Mouse (Mus musculus) heart, postnatal 0 days (tissue): ENCODE results near the gene Fstl1. TPM values are rescaled to one million over a fixed set of nuclear protein-coding genes. Genes with fewer than 3 reads are reported as not detected.

ENCODE experiments used
- ATAC-seq: fragments of 200-750 bp; cut with Nextera tagmentation; 2 replicates; pipeline ENCODE4 v1.8.0; 2017; ENCODE audit warnings: low read depth, moderate number of reproducible peaks, moderate library complexity; ENCODE audit not compliant: insufficient read depth
- DNase-seq: peaks from one replicate; pipeline ENCODE4 v3.0.0-alpha.2; 2016; ENCODE audit warnings: low spot score
- H3K27ac ChIP-seq: fragments of 300-500 bp; sonication (generic); 2 replicates; pipeline ENCODE4 v1.5.1; 2014; ENCODE audit warnings: low read depth, mild to moderate bottlenecking
- H3K27me3 ChIP-seq: fragments of 300-500 bp; sonication (generic); 2 replicates; pipeline ENCODE4 v1.6.1; 2014; ENCODE audit warnings: low read length, mixed read lengths; ENCODE audit not compliant: control insufficient read depth, insufficient read depth
- H3K36me3 ChIP-seq: fragments of 300-500 bp; sonication (generic); replicated peaks from 2 replicates; pipeline ENCODE4 v1.6.1; 2014; ENCODE audit warnings: low read length, mixed read lengths; ENCODE audit not compliant: control insufficient read depth, insufficient read depth
- H3K4me1 ChIP-seq: fragments of 300-500 bp; sonication (generic); 2 replicates; pipeline ENCODE4 v1.6.1; 2014; ENCODE audit warnings: antibody characterized with exemption; ENCODE audit not compliant: control insufficient read depth, insufficient read depth
- H3K4me2 ChIP-seq: fragments of 300-500 bp; sonication (generic); 2 replicates; pipeline ENCODE4 v1.6.1; 2014; ENCODE audit warnings: low read depth, mild to moderate bottlenecking, low read length, moderate library complexity
- H3K4me3 ChIP-seq: fragments of 300-500 bp; sonication (generic); 2 replicates; pipeline ENCODE4 v1.5.1; 2014; ENCODE audit warnings: low read depth, low read length
- H3K9ac ChIP-seq: fragments of 300-500 bp; sonication (generic); replicated peaks from 2 replicates; pipeline ENCODE4 v1.6.1; 2014; ENCODE audit warnings: low read depth, low read length, mixed read lengths
- H3K9me3 ChIP-seq: fragments of 300-500 bp; sonication (generic); replicated peaks from 2 replicates; pipeline ENCODE4 v1.6.1; 2016; ENCODE audit warnings: low read length; ENCODE audit not compliant: control insufficient read depth
- CTCF ChIP-seq: IDR thresholded peaks from 2 replicates; pipeline ENCODE4 v1.5.1; 2016; ENCODE audit warnings: antibody characterized with exemption, control low read depth, low read depth
- EP300 ChIP-seq: IDR thresholded peaks from 2 replicates; pipeline ENCODE4 v1.6.1; 2016; ENCODE audit warnings: antibody characterized with exemption, low read depth
- WGBS: fragments of 180-500 bp; shearing (Covaris S2); extraction: QIAGEN DNeasy Blood & Tissue Kit; methylation state at CpG from one replicate; pipeline ENCODE4 v1.1.7; 2014; 5-methylcytosine and 5-hydroxymethylcytosine counted together
- polyA plus RNA-seq: library from polyadenylated mRNA; unstranded; fragments of >200 nt; fragmentation: Nextera tagmentation; extraction: Ambion mirVana; gene quantifications from 2 replicates; pipeline ENCODE4 v1.2.1, GENCODE M21; 2015
- total RNA-seq: library from RNA; depleted of rRNA; stranded (reverse); fragments of >200 nt; gene quantifications from 2 replicates; pipeline ENCODE4 v1.2.3, GENCODE M21; 2014; ENCODE audit warnings: low replicate concordance; rRNA removed

The Fstl1 gene
- total and polyA plus RNA-seq, 2 experiments from 2014 or later: 272 to 316 TPM

DNA sequence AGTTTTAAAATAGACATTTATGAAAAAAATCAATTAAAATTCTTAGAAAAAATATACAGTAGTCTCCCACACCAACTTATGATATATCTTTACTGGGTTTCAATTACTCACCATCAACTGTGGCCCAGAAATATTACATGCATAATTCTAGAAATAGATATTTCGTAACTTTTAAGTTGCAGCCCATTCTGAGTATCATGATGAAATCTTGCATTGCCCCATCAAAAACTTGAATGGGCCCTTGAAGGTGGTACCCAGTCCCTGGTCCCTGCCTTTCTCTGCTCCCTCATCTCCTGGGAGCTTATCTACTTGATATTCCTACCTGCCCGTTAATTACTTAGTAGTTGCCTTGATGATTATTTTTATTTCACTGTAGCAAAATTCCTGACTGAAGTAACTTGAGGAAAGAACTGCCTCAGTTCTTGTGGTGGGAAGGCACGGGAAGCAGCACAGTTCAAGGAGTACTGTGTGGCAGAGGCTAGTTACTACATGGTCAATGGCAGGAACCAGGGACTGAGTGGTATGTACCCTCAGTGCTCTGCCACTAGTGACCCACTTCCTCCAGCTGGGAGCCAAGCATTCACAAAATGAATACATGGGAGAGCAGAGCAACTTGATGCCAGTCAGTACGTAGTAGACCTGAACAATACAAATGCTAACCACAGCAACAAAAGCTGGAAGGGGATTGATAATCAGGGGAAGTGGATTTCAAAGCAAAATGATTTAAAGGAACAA, 98.0 kb downstream of the Fstl1 start:
- Histone ChIP-seq H3K4me2 (no peak overlapping the region), H3K27ac (no peak overlapping the region), H3K9ac (no peak overlapping the region), H3K27me3 (no peaks in the 10 kb centered on the region), H3K4me3 (no peak overlapping the region), H3K4me1 (peaks cover 30% of the 10 kb centered on the region), H3K9me3 (no peaks in the 10 kb centered on the region), H3K36me3 (peaks cover 21% of the 10 kb centered on the region)
- DNase-seq: no peak
- ATAC-seq: no peak
- TF ChIP-seq CTCF (no peak), EP300 (no peak)
- WGBS: 68% methylated on average over 4 of the region's 4 CpGs

DNA sequence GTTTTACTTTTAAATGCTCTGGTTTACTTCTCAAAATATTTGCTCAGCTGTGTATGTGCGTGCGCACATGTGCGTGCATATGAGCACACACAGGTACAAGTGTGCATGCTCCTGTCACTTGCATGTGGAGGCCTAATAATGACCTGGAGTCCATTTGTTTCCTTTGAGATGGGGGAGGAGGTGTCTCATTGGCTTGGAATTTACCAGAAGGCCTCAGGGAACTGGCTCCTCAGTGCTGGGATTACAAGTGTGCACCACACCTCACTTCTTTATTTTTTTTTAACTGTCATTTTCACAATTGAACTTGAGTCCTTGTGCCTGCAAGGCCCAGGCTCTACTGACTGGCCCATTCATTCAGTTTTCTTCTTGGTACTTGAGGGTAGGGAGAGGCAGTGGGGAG, 100.7 kb downstream of the Fstl1 start:
- Histone ChIP-seq H3K9me3 (no peaks in the 10 kb centered on the region), H3K27me3 (no peaks in the 10 kb centered on the region), H3K4me2 (no peak overlapping the region), H3K4me3 (no peak overlapping the region), H3K9ac (no peak overlapping the region), H3K4me1 (peaks cover 11% of the 10 kb centered on the region), H3K27ac (no peak overlapping the region), H3K36me3 (peaks cover 43% of the 10 kb centered on the region)
- DNase-seq: no peak
- 98% methylated on average over 3 of the region's 3 CpGs for WGBS
- no peak for ATAC-seq
- TF ChIP-seq EP300 (no peak), CTCF (no peak)

DNA sequence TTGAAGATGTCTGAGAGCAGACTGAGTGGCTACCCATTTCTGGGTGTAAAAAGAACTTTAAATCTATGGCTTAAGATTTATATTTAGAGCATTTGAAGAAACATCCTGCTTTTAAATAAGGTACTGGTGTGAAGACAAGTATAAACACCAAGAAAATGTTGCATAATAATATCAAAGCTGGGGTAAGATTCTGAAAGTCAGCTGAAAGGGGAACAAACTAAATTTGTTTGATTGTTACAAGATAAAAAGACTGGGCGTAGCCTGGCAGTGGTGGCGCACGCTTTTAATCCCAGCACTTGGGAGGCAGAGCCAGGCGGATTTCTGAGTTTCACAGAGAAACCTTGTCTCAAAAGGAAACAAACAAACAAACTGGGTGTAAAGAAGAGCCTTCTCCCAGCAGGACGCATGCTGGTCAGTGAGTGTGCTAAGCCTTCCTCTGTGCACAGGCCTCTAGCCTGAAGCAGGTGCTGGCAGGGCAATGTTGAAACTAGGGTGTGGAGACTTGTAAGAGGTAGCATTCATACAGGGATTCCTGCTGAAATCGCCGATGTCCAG, 102.4 kb downstream of the Fstl1 start:
- H3K36me3 ChIP-seq: peaks cover 58% of the 10 kb centered on the region
- WGBS: 87% methylated on average over 7 of the region's 7 CpGs
- no peak overlapping the region for H3K4me3 ChIP-seq
- H3K9me3 ChIP-seq: no peaks in the 10 kb centered on the region
- peaks cover 8% of the 10 kb centered on the region for H3K4me1 ChIP-seq
- H3K4me2 ChIP-seq: no peak overlapping the region
- TF ChIP-seq EP300: no peak
- TF ChIP-seq CTCF: no peak
- DNase-seq (no peak), ATAC-seq (no peak)
- H3K27me3 ChIP-seq: no peaks in the 10 kb centered on the region
- H3K27ac ChIP-seq: no peak overlapping the region
- H3K9ac ChIP-seq: no peak overlapping the region

DNA sequence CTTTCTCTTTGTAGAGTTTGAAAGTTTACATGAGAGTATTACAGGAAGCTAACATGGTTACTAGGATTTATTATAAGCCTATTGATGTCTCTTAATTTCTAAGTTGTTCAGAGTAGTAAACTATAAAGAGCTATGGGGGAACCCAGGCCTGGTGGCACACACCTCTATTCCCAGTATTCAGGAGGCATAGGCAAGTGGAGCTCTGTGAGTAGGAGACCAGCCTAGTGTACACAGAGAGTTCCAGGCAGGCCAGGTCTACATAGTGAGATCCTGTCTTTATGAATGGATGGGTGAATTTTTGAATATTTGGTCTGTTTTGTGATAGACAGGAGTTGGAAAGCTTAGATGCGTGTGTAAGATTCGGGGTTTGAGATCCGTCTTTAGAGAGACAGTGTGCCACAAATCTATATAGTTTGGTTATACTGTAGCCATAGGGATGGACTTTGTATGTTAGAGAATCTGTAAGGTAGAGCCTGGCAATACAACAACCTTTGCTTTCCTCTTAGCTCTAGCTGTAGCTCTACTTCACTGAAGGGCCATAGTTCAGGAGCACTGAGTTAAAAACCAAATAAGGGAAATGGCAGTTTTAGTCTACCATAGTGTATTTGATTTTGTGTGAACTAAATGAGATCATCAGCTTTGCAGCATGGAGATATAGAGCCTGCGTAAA, 103.2 kb downstream of the Fstl1 start:
- H3K4me3 ChIP-seq: no peak overlapping the region
- H3K9ac ChIP-seq: no peak overlapping the region
- H3K27me3 ChIP-seq: no peaks in the 10 kb centered on the region
- WGBS: 95% methylated on average over 4 of the region's 4 CpGs
- no peak overlapping the region for H3K4me2 ChIP-seq
- no peaks in the 10 kb centered on the region for H3K9me3 ChIP-seq
- TF ChIP-seq EP300 (no peak), CTCF (no peak)
- no peak for DNase-seq
- ATAC-seq: no peak
- no peak overlapping the region for H3K27ac ChIP-seq
- H3K36me3 ChIP-seq: peaks cover 58% of the 10 kb centered on the region
- H3K4me1 ChIP-seq: peaks cover 4% of the 10 kb centered on the region

DNA sequence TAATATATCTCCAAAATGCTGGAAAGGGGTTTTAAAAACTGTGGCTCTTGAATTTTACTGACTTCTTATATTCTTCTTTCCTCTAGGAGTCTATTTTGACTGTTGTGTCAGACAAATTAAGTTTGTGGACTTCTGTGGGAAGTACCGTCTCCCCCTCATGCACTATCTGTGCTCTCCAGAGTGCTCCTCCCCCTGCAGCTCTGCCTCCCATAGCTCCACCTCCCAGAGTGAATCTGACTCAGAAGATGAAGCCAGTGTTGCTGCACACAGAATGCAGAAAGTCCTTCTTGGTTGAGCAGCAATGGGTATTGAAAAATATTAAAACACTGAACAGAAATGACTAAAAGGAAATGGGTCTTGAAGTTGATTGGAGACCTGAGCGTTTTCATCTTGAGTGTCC, 104.5 kb downstream of the Fstl1 start:
- H3K9me3 ChIP-seq: no peaks in the 10 kb centered on the region
- H3K4me2 ChIP-seq: no peak overlapping the region
- DNase-seq (no peak), ATAC-seq (no peak; the same call in 1 of the 2 replicates)
- H3K27ac ChIP-seq: no peak overlapping the region
- H3K9ac ChIP-seq: no peak overlapping the region; the same call in 1 of the 2 replicates
- H3K4me3 ChIP-seq: no peak overlapping the region
- peaks cover 58% of the 10 kb centered on the region for H3K36me3 ChIP-seq
- 53% methylated on average over 2 of the region's 2 CpGs for WGBS
- H3K4me1 ChIP-seq: no peaks in the 10 kb centered on the region
- TF ChIP-seq EP300: no peak
- no peak for TF ChIP-seq CTCF
- no peaks in the 10 kb centered on the region for H3K27me3 ChIP-seq

Other genes starting within 250 kb of the Fstl1 start
- gene Gtf2e1, start 237.1 kb upstream of the Fstl1 start, total RNA-seq: 8.5 and 9.0 TPM in 2 replicates
- gene Gtf2e1, start 237.1 kb upstream of the Fstl1 start, polyA plus RNA-seq: 11.4 and 12.1 TPM in 2 replicates
- gene Rabl3, start 237.0 kb upstream of the Fstl1 start, total RNA-seq: 4.8 and 4.9 TPM in 2 replicates
- 17.5 and 18.5 TPM in 2 replicates for gene Rabl3, start 237.0 kb upstream of the Fstl1 start, polyA plus RNA-seq
- not detected in 2 replicates for gene Hgd, start 196.7 kb upstream of the Fstl1 start, total RNA-seq
- 0.18 TPM in 1 of 2 replicates, not detected in the other for gene Hgd, start 196.7 kb upstream of the Fstl1 start, polyA plus RNA-seq
- 98.7 and 107 TPM in 2 replicates for gene Ndufb4, start 122.4 kb upstream of the Fstl1 start, total RNA-seq
- 242 and 274 TPM in 2 replicates for gene Ndufb4, start 122.4 kb upstream of the Fstl1 start, polyA plus RNA-seq
- 3.7 and 8.4 TPM in 2 replicates for gene Gm36028, start 84.3 kb downstream of the Fstl1 start, total RNA-seq
- 3.5 and 4.2 TPM in 2 replicates for gene Gm36028, start 84.3 kb downstream of the Fstl1 start, polyA plus RNA-seq
- 57.6 and 69.2 TPM in 2 replicates for gene Lrrc58, start 91.5 kb downstream of the Fstl1 start, total RNA-seq
- 23.7 and 24.2 TPM in 2 replicates for gene Lrrc58, start 91.5 kb downstream of the Fstl1 start, polyA plus RNA-seq
- gene Gpr156, start 139.6 kb downstream of the Fstl1 start, total RNA-seq: 0.34 and 0.93 TPM in 2 replicates
- 0.04 and 0.10 TPM in 2 replicates for gene Gpr156, start 139.6 kb downstream of the Fstl1 start, polyA plus RNA-seq